Mouse (Mus musculus): ENCODE measurements around the gene Gm8677.
"Not testable (repeated sequence)": the region's sequence is repeated elsewhere in the genome, so short reads cannot be mapped to it uniquely, and the experiment has no call there.

The Gm8677 gene

GRCm38 (mm10) chr7:22534787-22535186, at the start of gene Gm8677:
TSS of gene Gm8677 (minus strand) at chr7:22534887.
- not testable (repeated sequence) for DNase-seq

- DNase-seq: not testable (repeated sequence)
These were observed 30.6 kb upstream of the Gm8677 start, which contains the start of gene Gm4201 for GRCm38 (mm10) chr7:22565243-22565642. TSS of gene Gm4201 (minus strand) at chr7:22565343.

DNA sequence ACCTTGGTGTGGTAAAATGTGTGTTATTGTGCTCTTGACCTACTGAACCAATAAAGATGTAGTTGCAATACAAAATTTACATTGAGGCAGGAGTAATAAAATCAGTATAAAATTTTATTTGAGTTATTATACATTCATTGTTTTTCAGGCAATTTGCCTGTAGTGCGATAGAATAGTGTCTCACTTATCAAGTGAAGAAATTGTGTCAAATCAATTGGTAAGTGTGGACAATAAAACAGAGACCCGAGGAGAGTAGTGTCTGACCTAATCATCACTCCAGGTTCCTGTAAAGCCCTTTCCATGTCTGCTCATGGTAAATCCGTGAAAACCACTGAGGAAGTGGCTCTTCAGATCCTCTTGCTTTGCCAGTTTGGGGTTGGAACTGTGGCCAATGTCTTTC, 12.0 kb downstream of the Gm8677 start, which contains the start of gene Vmn1r152:
TSS of gene Vmn1r152 (plus strand) at position 301 of the 400 bp plus-strand sequence.
- not testable (repeated sequence) for DNase-seq

GRCm38 (mm10) chr7:22499578-22499977, 35.1 kb downstream of the Gm8677 start, which contains the start of gene Vmn1r151:
TSS of gene Vmn1r151 (minus strand) at chr7:22499678.
- DNase-seq: not testable (repeated sequence)

All from spleen, adult 18-20 months (tissue).